Mouse (Mus musculus) lung, embryonic 15.5 days (tissue): Measurements from ENCODE around the gene Nrg3. TPM values are rescaled to one million over a fixed set of nuclear protein-coding genes. Genes with fewer than 3 reads are reported as not detected.
A peak's percentile ranks its signal among the peaks of the same experiment; 100 is the strongest.

Experiments used
- ATAC-seq: fragments of 200-750 bp; cut with Nextera tagmentation; 2 replicates; pipeline ENCODE4 v1.8.0; 2017; ENCODE audit warnings: moderate number of reproducible peaks, borderline replicate concordance; ENCODE audit not compliant: low FRiP score, low TSS enrichment; ENCODE audit errors: extremely low read depth
- H3K27ac ChIP-seq: fragments of 300-500 bp; sonication (generic); 2 replicates; pipeline ENCODE4 v1.5.1; 2015; ENCODE audit warnings: moderate library complexity, mild to moderate bottlenecking, inconsistent platforms
- H3K27me3 ChIP-seq: fragments of 300-500 bp; sonication (generic); 2 replicates; pipeline ENCODE4 v1.6.1; 2015; ENCODE audit warnings: inconsistent platforms
- H3K36me3 ChIP-seq: fragments of 300-500 bp; sonication (generic); 2 replicates; pipeline ENCODE4 v1.6.1; 2015; ENCODE audit warnings: inconsistent platforms
- H3K4me1 ChIP-seq: fragments of 300-500 bp; sonication (generic); 2 replicates; pipeline ENCODE4 v1.6.1; 2015; ENCODE audit warnings: inconsistent platforms
- H3K4me2 ChIP-seq: fragments of 300-500 bp; sonication (generic); 2 replicates; pipeline ENCODE4 v1.6.1; 2015; ENCODE audit warnings: inconsistent platforms, mild to moderate bottlenecking, moderate library complexity
- H3K4me3 ChIP-seq: fragments of 300-500 bp; sonication (generic); 2 replicates; pipeline ENCODE4 v1.5.1; 2015; ENCODE audit warnings: mild to moderate bottlenecking, inconsistent platforms
- H3K9ac ChIP-seq: fragments of 300-500 bp; sonication (generic); 2 replicates; pipeline ENCODE4 v1.6.1; 2015; ENCODE audit warnings: inconsistent platforms
- H3K9me3 ChIP-seq: fragments of 300-500 bp; sonication (generic); 2 replicates; pipeline ENCODE4 v1.6.1; 2016; ENCODE audit warnings: inconsistent platforms
- WGBS: fragments of 180-500 bp; shearing (Covaris S2); methylation state at CpG from one replicate; pipeline ENCODE4 v1.1.7; 2015; 5-methylcytosine and 5-hydroxymethylcytosine counted together
- polyA plus RNA-seq: library from polyadenylated mRNA; unstranded; fragments of >200 nt; fragmentation: Nextera tagmentation; extraction: Ambion mirVana; gene quantifications from 2 replicates; pipeline ENCODE4 v1.2.1, GENCODE M21; 2015

Gene Nrg3
- polyA plus RNA-seq, 1 experiment from 2014 or later = 0.19 TPM

- Histone ChIP-seq H3K27me3 (no peaks in the 10 kb centered on the region), H3K27ac (no peak overlapping the region), H3K4me2 (no peak overlapping the region), H3K4me3 (no peak overlapping the region), H3K9me3 (no peaks in the 10 kb centered on the region), H3K36me3 (no peaks in the 10 kb centered on the region), H3K9ac (no peak overlapping the region), H3K4me1 (no peaks in the 10 kb centered on the region)
- 19% methylated on average over 1 of the region's 1 CpGs for WGBS
- peak; percentile 39; the same call in 1 of the 2 replicates for ATAC-seq
These were observed 771.5 kb downstream of the Nrg3 start for GRCm38 (mm10) chr14:38701413-38701812.

DNA sequence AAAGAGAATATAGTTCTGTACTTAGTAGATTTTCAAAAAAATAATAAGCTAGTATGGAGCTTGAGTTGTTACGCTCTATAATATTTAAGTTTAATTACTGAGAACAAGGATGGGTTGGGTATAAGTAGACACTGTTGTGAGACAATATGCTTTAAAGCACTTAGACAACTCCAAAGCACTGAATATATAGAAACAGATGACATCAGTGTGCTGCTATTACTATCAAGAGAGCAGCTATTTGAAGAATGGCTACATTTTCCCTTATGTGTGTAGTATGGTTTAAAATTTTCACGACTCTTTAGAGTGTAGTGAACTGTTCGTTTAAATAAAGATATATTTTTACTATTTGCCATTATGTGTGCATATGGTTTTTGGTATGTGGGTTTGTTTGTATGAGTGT, 771.9 kb downstream of the Nrg3 start:
- no peaks in the 10 kb centered on the region for H3K36me3 ChIP-seq
- H3K4me3 ChIP-seq = no peak overlapping the region
- H3K4me1 ChIP-seq = no peaks in the 10 kb centered on the region
- no peak for ATAC-seq
- no peak overlapping the region for H3K27ac ChIP-seq
- no peak overlapping the region for H3K4me2 ChIP-seq
- no peak overlapping the region for H3K9ac ChIP-seq
- no peaks in the 10 kb centered on the region for H3K9me3 ChIP-seq
- no peaks in the 10 kb centered on the region for H3K27me3 ChIP-seq
- 65% methylated on average over 3 of the region's 3 CpGs for WGBS

GRCm38 (mm10) chr14:38659973-38660372, 812.9 kb downstream of the Nrg3 start:
- Histone ChIP-seq H3K4me3 (no peak overlapping the region), H3K4me2 (no peak overlapping the region), H3K27me3 (no peaks in the 10 kb centered on the region), H3K36me3 (no peaks in the 10 kb centered on the region), H3K27ac (no peak overlapping the region), H3K4me1 (no peaks in the 10 kb centered on the region), H3K9ac (no peak overlapping the region), H3K9me3 (no peaks in the 10 kb centered on the region)
- 24% methylated on average over 1 of the region's 1 CpGs for WGBS
- no peak for ATAC-seq

DNA sequence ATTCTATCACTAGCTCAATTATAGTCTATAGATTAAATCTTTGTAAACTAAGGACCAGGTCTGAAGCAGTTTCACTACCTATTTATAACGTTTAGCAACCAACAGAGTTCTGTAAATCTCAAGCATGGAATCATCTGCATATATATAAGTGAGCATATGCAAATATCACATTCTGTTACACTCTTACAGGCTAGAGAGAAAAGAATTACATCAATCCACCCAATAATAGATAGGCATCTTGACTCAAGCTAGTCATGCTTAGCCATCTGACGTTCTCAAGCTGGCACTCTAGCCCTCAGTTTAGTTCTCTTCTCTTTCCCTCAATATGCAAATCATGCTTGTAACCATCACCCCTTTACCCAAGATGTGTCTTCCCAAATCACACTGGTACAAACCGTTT, 835.8 kb downstream of the Nrg3 start:
- Histone ChIP-seq H3K9ac (no peak overlapping the region), H3K4me1 (no peaks in the 10 kb centered on the region), H3K9me3 (no peaks in the 10 kb centered on the region), H3K4me2 (no peak overlapping the region), H3K27ac (no peak overlapping the region), H3K36me3 (no peaks in the 10 kb centered on the region), H3K4me3 (no peak overlapping the region), H3K27me3 (no peaks in the 10 kb centered on the region)
- 71% methylated on average over 3 of the region's 3 CpGs for WGBS
- no peak for ATAC-seq

DNA sequence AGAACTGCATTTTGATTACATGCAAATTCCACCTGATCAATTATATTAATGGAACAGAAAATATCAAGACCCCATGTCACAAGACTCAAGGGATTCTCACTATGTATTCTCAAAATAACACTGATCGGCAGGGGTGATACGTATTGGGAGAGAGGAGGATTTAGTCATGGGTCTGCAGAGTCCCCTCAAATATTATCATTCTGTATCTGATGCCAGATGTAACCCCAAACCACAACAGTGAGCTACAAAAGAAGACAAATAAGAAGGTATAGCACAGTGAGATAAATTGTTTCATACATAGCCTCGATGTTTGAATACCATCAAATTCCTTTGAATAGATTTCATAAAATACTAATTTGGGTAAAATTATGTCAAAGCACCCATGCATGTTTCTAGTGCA, 842.8 kb downstream of the Nrg3 start:
- ATAC-seq = no peak
- H3K27ac ChIP-seq = no peak overlapping the region

DNA sequence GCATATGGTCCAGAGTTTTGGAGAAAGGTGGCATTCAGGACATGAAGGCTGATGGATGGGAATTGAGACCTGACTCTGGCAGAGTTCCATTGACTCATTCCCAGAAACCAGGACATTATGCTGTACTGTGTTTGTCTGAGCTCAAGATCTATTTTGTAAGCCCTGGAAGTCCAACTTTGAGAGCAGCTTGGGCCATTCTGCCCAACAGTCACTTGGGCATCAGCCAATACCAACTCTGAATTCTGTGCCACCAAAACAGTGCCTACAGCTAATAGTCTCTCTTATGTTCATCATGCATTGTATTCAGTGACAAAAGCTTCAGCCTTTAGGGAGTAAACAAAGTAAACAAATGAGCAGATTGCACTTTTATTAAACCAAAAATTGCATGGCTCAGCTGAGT, 843.2 kb downstream of the Nrg3 start:
- Histone ChIP-seq H3K36me3 (no peaks in the 10 kb centered on the region), H3K4me2 (no peak overlapping the region), H3K27me3 (no peaks in the 10 kb centered on the region), H3K9ac (no peak overlapping the region), H3K4me1 (no peaks in the 10 kb centered on the region), H3K27ac (no peak overlapping the region), H3K9me3 (no peaks in the 10 kb centered on the region), H3K4me3 (no peak overlapping the region)
- no peak for ATAC-seq

More for the DNA sequence above, 842.8 kb downstream of the Nrg3 start:
- Histone ChIP-seq H3K4me3 (no peak overlapping the region), H3K36me3 (no peaks in the 10 kb centered on the region), H3K27me3 (no peaks in the 10 kb centered on the region), H3K4me2 (no peak overlapping the region), H3K9me3 (no peaks in the 10 kb centered on the region), H3K9ac (no peak overlapping the region), H3K4me1 (no peaks in the 10 kb centered on the region)
- WGBS = 84% methylated on average over 3 of the region's 3 CpGs

DNA sequence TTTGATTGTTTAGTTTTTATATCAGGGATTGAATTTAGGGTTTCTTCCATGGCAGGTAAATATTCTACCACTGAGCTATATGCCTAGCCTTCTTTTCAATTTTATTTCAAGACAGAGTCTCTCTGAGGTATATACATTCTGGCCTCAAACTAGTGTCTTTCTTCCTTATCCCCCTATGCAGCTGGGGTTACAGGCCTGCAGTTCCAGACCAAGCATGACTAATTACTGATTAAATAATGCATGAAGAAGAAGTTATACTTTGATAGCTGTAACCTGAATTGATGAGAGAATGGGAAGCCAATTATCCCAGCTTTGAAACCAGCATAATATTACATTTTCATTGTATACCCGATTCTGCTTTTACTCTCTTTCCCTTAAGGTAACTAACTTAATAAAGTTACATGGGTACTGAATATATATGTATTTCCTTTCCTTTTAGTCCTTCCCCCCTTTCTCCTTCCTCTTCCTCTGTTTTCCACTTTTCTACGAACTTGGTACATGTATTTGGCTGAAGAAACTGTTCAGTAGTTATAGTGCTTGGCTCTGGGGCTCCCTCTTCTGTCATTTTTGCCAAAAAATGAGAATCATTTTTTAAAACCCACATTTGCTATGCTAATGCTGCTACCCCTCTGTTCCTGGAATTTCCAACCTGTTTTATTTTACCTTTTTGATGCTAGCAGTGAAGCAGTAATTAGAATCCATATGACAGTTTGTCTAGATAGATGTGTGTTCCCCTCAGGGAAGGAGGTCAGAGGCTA, 843.8 kb downstream of the Nrg3 start:
- 73% methylated on average over 2 of the region's 2 CpGs for WGBS

DNA sequence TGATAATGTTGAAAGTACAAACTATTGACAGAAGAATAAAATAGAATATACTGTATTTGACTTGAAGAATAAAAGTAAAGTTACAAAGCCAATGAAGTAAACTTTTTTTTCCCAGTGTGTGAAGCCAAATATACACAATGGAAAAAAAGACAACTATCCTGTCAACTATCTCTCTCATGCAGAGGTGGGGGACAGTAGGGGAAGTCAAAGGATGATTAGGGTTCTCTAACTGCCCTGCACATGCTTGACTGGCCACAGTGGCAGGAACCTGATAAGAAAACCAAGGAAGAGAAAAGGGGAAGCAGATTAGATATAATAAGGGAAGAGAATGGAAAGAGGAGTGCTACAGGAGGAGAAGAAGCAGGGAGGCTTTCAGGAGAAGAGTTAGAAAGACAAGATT, 855.9 kb downstream of the Nrg3 start:
- no peaks in the 10 kb centered on the region for H3K4me1 ChIP-seq
- H3K9ac ChIP-seq = no peak overlapping the region
- H3K36me3 ChIP-seq = no peaks in the 10 kb centered on the region
- no peak for ATAC-seq
- no peak overlapping the region for H3K4me3 ChIP-seq
- no peak overlapping the region for H3K4me2 ChIP-seq
- H3K27ac ChIP-seq = no peak overlapping the region
- H3K9me3 ChIP-seq = no peaks in the 10 kb centered on the region
- no peaks in the 10 kb centered on the region for H3K27me3 ChIP-seq

More for the DNA sequence above, 843.8 kb downstream of the Nrg3 start:
- Histone ChIP-seq H3K36me3 (no peaks in the 10 kb centered on the region), H3K4me1 (no peaks in the 10 kb centered on the region), H3K4me3 (no peak overlapping the region), H3K9me3 (no peaks in the 10 kb centered on the region), H3K27ac (no peak overlapping the region), H3K4me2 (no peak overlapping the region), H3K27me3 (no peaks in the 10 kb centered on the region), H3K9ac (no peak overlapping the region)
- ATAC-seq = no peak

GRCm38 (mm10) chr14:38597735-38598134, 875.2 kb downstream of the Nrg3 start:
- Histone ChIP-seq H3K4me1 (no peaks in the 10 kb centered on the region), H3K4me3 (no peak overlapping the region), H3K27me3 (no peaks in the 10 kb centered on the region), H3K36me3 (no peaks in the 10 kb centered on the region), H3K9me3 (no peaks in the 10 kb centered on the region), H3K4me2 (no peak overlapping the region), H3K27ac (no peak overlapping the region), H3K9ac (no peak overlapping the region)
- no peak for ATAC-seq

DNA sequence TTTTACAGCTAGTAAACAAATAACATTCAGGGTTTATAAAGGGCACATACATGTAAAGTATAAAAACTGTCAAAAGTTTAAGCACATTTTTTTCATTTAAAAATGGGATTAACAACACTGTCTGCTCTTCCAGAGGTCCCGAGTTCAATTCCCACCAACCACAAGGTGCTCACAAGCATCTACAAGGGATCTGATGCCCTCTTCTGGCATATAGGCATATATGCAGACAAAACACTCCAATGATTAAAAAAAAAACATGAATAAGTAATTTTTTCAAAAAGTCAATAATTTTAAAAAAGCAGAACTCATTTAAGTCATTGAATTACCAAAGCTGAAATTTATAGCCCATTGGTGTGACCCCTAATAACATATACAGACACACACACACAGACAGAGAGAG, 878.6 kb downstream of the Nrg3 start:
- H3K4me2 ChIP-seq = no peak overlapping the region
- WGBS = 83% methylated on average over 1 of the region's 1 CpGs
- H3K9me3 ChIP-seq = no peaks in the 10 kb centered on the region
- H3K27me3 ChIP-seq = no peaks in the 10 kb centered on the region
- no peaks in the 10 kb centered on the region for H3K36me3 ChIP-seq
- H3K27ac ChIP-seq = no peak overlapping the region
- no peak overlapping the region for H3K9ac ChIP-seq
- H3K4me1 ChIP-seq = no peaks in the 10 kb centered on the region
- no peak for ATAC-seq
- no peak overlapping the region for H3K4me3 ChIP-seq

GRCm38 (mm10) chr14:38576796-38577195, 896.1 kb downstream of the Nrg3 start:
- Histone ChIP-seq H3K4me1 (no peaks in the 10 kb centered on the region), H3K4me2 (no peak overlapping the region), H3K4me3 (no peak overlapping the region), H3K9ac (no peak overlapping the region), H3K27ac (no peak overlapping the region), H3K9me3 (no peaks in the 10 kb centered on the region), H3K36me3 (no peaks in the 10 kb centered on the region), H3K27me3 (no peaks in the 10 kb centered on the region)
- ATAC-seq = no peak
- 86% methylated on average over 3 of the region's 3 CpGs for WGBS

DNA sequence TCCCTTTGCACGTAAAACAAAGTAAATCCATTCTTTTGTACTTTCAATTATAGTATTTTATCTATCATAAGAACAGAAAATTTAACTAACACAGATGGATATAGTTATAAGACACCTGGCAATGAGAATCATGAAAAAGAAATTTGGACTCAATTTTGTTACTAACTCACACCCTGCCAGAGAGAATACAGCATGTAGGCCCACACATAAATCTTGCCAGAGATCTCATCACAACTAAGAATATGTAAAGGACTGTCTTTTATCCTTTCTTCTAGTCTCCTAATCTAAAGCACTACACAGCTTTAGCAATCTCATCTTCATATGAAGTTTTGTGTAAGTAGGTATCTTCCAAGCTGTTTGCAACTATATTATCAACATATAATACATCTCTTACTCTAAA, 904.7 kb downstream of the Nrg3 start:
- 72% methylated on average over 1 of the region's 1 CpGs for WGBS
- Histone ChIP-seq H3K27ac (no peak overlapping the region), H3K4me1 (no peaks in the 10 kb centered on the region), H3K9me3 (no peaks in the 10 kb centered on the region), H3K4me2 (no peak overlapping the region), H3K4me3 (no peak overlapping the region), H3K27me3 (no peaks in the 10 kb centered on the region), H3K36me3 (no peaks in the 10 kb centered on the region), H3K9ac (no peak overlapping the region)
- no peak for ATAC-seq

- no peak overlapping the region for H3K9ac ChIP-seq
- no peak overlapping the region for H3K4me3 ChIP-seq
- no peaks in the 10 kb centered on the region for H3K27me3 ChIP-seq
- H3K27ac ChIP-seq = no peak overlapping the region
- H3K4me1 ChIP-seq = no peaks in the 10 kb centered on the region
- no peaks in the 10 kb centered on the region for H3K9me3 ChIP-seq
- WGBS = 82% methylated on average over 3 of the region's 3 CpGs
- H3K36me3 ChIP-seq = no peaks in the 10 kb centered on the region
- no peak overlapping the region for H3K4me2 ChIP-seq
- no peak for ATAC-seq
These were observed 906.7 kb downstream of the Nrg3 start for GRCm38 (mm10) chr14:38566182-38566581.
